Mouse (Mus musculus) myocyte (in vitro differentiated cells): ENCODE measurements at regions not wholly inside any gene's neighbourhood (a gene's known extent, or its start where the extent isn't known, plus 50 kb on each side); places are given as distances from the start of the nearest gene placed in this dataset.

Experiments
- H3K27me3 ChIP-seq: one replicate; pipeline ENCODE4 v1.6.1; 2011; ENCODE audit not compliant: control insufficient read depth, insufficient read depth, insufficient read length
- H3K36me3 ChIP-seq: one replicate; pipeline ENCODE4 v1.6.1; 2011; ENCODE audit not compliant: control insufficient read depth, insufficient read depth
- H3K4me2 ChIP-seq: one replicate; pipeline ENCODE4 v1.6.1; 2011; ENCODE audit warnings: low read depth, control low read depth
- H3K4me3 ChIP-seq: one replicate; pipeline ENCODE4 v1.5.1; 2011; ENCODE audit warnings: mild to moderate bottlenecking, control low read depth, moderate library complexity
- H3K79me2 ChIP-seq: one replicate; pipeline ENCODE4 v1.6.1; 2011; ENCODE audit not compliant: control insufficient read depth, insufficient read depth
- H3ac ChIP-seq: one replicate; pipeline ENCODE4 v1.6.1; 2011; ENCODE audit not compliant: control insufficient read depth, insufficient read length
- CEBPB ChIP-seq: IDR thresholded peaks from 2 replicates; pipeline ENCODE4 v1.6.1; 2011; ENCODE audit warnings: mild to moderate bottlenecking, moderate library complexity; ENCODE audit not compliant: poor library complexity, insufficient read depth, severe bottlenecking
- E2F4 ChIP-seq: IDR thresholded peaks from one replicate; pipeline ENCODE4 v1.6.1; 2011; ENCODE audit warnings: mild to moderate bottlenecking, control low read depth, moderate library complexity; ENCODE audit not compliant: insufficient read depth
- MAX ChIP-seq: IDR thresholded peaks from one replicate; pipeline ENCODE4 v1.6.1; 2011; ENCODE audit warnings: low read depth, mild to moderate bottlenecking, control low read depth
- MYOD1 ChIP-seq, 3 experiments: IDR thresholded peaks; one replicate each; pipeline ENCODE4 v1.6.1; 2011; ENCODE audit warnings: control low read depth in 2 of 3, low read depth in 2 of 3, mild to moderate bottlenecking in 2 of 3, moderate library complexity in 1 of 3; ENCODE audit not compliant: insufficient read length in 2 of 3, control insufficient read depth in 1 of 3
- MYOG ChIP-seq, 3 experiments: IDR thresholded peaks; one replicate each; pipeline ENCODE4 v1.6.1; 2011; ENCODE audit warnings: control low read depth in 2 of 3, low read depth in 2 of 3, mild to moderate bottlenecking in 2 of 3; ENCODE audit not compliant: insufficient read length in 2 of 3, control insufficient read depth in 1 of 3, insufficient read depth in 1 of 3
- POLR2A ChIP-seq: IDR thresholded peaks from one replicate; pipeline ENCODE4 v1.6.1; 2011; ENCODE audit warnings: low read depth, mild to moderate bottlenecking, control low read depth, moderate library complexity; ENCODE audit not compliant: insufficient read length
- POLR2AphosphoS2 ChIP-seq: IDR thresholded peaks from one replicate; pipeline ENCODE4 v1.6.1; 2011; ENCODE audit warnings: low read depth, control low read depth; ENCODE audit not compliant: insufficient read length
- REST ChIP-seq: IDR thresholded peaks from one replicate; pipeline ENCODE4 v1.6.1; 2011; ENCODE audit warnings: mild to moderate bottlenecking, control low read depth, moderate library complexity; ENCODE audit not compliant: insufficient read depth, insufficient read length
- SRF ChIP-seq: IDR thresholded peaks from one replicate; pipeline ENCODE4 v1.6.1; 2011; ENCODE audit warnings: low read depth; ENCODE audit not compliant: control insufficient read depth, insufficient read length
- TCF12 ChIP-seq: IDR thresholded peaks from one replicate; pipeline ENCODE4 v1.6.1; 2011; ENCODE audit warnings: mild to moderate bottlenecking, control low read depth; ENCODE audit not compliant: poor library complexity, insufficient read depth, severe bottlenecking
- TCF3 ChIP-seq: IDR thresholded peaks from one replicate; pipeline ENCODE4 v1.6.1; 2011; ENCODE audit warnings: low read depth, control low read depth; ENCODE audit not compliant: insufficient read length
- USF1 ChIP-seq: IDR thresholded peaks from one replicate; pipeline ENCODE4 v1.6.1; 2011; ENCODE audit warnings: low read depth, mild to moderate bottlenecking, control low read depth, moderate library complexity

DNA sequence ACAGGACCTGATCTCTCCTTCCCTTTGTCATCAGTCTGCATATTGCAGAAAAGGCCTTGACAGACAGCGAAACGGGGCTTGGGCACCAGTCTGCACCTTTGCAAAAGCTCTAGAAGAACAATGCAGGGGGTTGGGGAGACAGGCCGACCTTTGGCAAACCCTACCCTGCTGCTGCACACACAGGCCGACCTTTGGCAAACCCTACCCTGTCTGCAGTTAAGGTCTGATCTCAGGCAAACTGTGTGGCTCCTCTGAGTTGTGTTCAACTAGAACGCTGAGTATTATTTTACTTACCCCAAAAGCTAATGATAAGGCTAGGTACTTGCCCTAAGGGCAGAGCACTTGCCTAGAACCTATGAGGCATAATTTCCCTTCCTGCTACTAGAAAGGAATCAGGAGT lies 423.4 kb upstream of the Zfp703 start:
- TF ChIP-seq MAX: no peak
- TF ChIP-seq SRF: no peak
- TF ChIP-seq E2F4: no peak
- no peak for TF ChIP-seq MYOG (IDR thresholded peaks at IDR 0.05; ENCODE audit: control insufficient read depth in 1 of 3, insufficient read depth in 1 of 3, insufficient read length in 2 of 3, low read depth in 2 of 3)
- no peak for TF ChIP-seq REST
- no peak for TF ChIP-seq USF1
- no peak for TF ChIP-seq POLR2AphosphoS2
- no peak for TF ChIP-seq CEBPB
- no peak for TF ChIP-seq TCF3
- no peak for TF ChIP-seq TCF12
- TF ChIP-seq POLR2A: no peak
- no peak for TF ChIP-seq MYOD1 (IDR thresholded peaks at IDR 0.05; ENCODE audit: control insufficient read depth in 1 of 3, insufficient read length in 2 of 3, low read depth in 2 of 3)
- H3ac ChIP-seq: no peak overlapping the region
- no peak overlapping the region for H3K4me3 ChIP-seq
- no peaks in the 10 kb centered on the region for H3K36me3 ChIP-seq
- no peaks in the 10 kb centered on the region for H3K79me2 ChIP-seq
- peaks cover 6% of the 10 kb centered on the region for H3K27me3 ChIP-seq
- H3K4me2 ChIP-seq: no peak overlapping the region

DNA sequence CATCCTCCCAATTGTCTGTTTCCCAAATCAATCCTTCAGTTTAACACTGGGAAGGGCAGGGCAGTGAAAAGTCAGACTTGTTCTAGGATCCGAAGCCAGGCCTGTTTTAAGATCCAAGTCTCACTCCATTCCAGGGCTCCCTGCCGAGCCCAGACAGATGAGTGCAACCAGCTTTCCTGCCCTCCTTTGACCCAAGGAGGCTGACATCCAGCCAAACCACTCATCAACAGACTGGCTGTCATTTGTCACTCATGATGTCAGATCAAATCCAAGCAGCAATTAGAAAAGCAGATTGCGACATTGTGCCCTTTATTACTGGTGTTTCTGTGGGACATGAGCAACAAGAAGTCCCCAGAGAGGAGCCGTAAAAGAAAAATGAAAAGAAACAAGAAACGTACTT lies 417.9 kb upstream of the Zfp703 start:
- Histone ChIP-seq H3K4me3 (no peak overlapping the region), H3K27me3 (peaks cover 6% of the 10 kb centered on the region), H3ac (no peak overlapping the region), H3K4me2 (no peak overlapping the region), H3K79me2 (no peaks in the 10 kb centered on the region), H3K36me3 (no peaks in the 10 kb centered on the region)
- TF ChIP-seq MAX (no peak), USF1 (no peak), POLR2AphosphoS2 (no peak), E2F4 (no peak), CEBPB (no peak), POLR2A (no peak), REST (no peak), TCF3 (no peak), SRF (no peak), MYOD1 (IDR thresholded peaks at IDR 0.05; ENCODE audit: control insufficient read depth in 1 of 3, insufficient read length in 2 of 3, low read depth in 2 of 3) (no peak), TCF12 (no peak), MYOG (IDR thresholded peaks at IDR 0.05; ENCODE audit: control insufficient read depth in 1 of 3, insufficient read depth in 1 of 3, insufficient read length in 2 of 3, low read depth in 2 of 3) (no peak)

DNA sequence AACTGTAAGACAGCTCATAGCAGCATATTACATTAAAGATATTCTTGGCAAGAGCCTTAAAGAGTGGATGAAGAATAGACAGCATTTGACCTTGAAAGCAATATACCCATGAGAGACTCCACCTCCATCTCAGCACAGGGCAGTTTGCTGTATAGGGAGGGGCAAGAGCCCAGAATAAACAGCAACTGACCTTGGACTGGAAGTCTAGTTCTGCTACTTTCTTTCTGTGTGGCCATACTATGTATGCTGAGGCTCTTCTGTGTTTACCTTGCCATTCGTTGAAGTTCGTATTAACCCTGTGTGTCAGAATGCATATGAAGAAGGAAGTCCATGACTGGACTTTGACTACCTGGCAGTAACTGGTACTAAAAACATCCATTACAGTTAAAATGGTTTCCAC lies 414.0 kb upstream of the Zfp703 start:
- TF ChIP-seq TCF12: no peak
- no peak for TF ChIP-seq CEBPB
- no peak for TF ChIP-seq TCF3
- TF ChIP-seq USF1: no peak
- no peak for TF ChIP-seq MAX
- no peak for TF ChIP-seq MYOD1 (IDR thresholded peaks at IDR 0.05; ENCODE audit: control insufficient read depth in 1 of 3, insufficient read length in 2 of 3, low read depth in 2 of 3)
- no peak for TF ChIP-seq MYOG (IDR thresholded peaks at IDR 0.05; ENCODE audit: control insufficient read depth in 1 of 3, insufficient read depth in 1 of 3, insufficient read length in 2 of 3, low read depth in 2 of 3)
- Histone ChIP-seq H3K36me3 (no peaks in the 10 kb centered on the region), H3K4me2 (no peak overlapping the region), H3ac (no peak overlapping the region), H3K27me3 (peaks cover 7% of the 10 kb centered on the region), H3K79me2 (no peaks in the 10 kb centered on the region), H3K4me3 (no peak overlapping the region)

DNA sequence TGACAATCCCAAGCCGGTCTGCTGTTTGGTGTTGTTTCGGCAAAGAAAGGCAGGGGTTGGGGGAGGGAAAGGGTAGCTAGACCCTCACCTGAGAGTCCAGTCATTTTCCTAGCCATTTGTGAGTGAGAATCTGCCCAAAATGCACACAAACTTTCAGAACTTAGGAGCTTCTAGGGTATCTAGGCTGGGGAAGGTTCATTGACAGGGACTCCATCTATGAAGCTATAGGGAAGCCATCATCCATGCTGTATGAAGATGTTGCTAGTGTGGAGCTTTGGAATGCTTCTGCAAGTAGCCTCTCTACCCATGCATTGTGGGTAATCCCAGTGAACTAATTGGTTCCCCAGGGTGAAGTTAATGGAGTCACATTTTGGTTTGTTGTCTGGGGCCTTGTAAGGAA lies 412.9 kb upstream of the Zfp703 start:
- Histone ChIP-seq H3K79me2 (no peaks in the 10 kb centered on the region), H3K27me3 (peaks cover 16% of the 10 kb centered on the region)
- no peak for TF ChIP-seq MAX
- TF ChIP-seq CEBPB: no peak
- no peak for TF ChIP-seq USF1
- TF ChIP-seq TCF3: no peak
- no peak for TF ChIP-seq SRF
- TF ChIP-seq REST: no peak
- TF ChIP-seq E2F4: no peak
- no peak for TF ChIP-seq MYOG (IDR thresholded peaks at IDR 0.05; ENCODE audit: control insufficient read depth in 1 of 3, insufficient read depth in 1 of 3, insufficient read length in 2 of 3, low read depth in 2 of 3)
- no peak for TF ChIP-seq POLR2AphosphoS2

DNA sequence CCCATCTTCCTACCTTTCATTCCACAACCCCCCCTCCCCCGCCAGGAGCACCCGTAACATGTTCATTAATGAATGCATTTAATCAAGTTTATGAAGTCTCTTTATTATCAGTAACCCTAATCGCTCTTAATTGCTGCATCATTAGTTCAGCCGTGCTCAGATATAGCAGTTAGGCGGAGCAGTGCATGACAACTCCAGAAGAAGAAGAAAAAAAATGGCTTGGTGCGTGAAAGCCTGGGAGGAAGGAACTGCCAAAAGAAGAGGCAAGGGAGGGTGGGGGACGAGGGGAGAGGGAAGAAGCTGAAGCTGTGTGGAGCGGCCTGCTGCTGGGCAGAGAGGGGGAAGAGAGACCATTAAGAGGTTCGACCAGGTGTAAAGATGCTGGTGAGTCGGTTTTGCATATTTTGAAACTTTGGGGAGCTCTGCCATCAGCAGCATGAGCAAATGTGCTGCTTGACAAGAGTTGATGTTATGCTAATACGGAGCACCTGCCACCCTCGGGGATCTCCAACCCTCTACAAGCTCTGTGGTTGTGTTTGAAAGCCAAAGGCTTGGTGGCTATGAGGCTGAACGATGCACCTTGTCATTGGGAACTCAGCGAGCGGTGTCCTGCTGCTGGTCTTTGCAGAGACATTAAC lies 408.6 kb upstream of the Zfp703 start:
- Histone ChIP-seq H3K4me2 (no peak overlapping the region), H3K27me3 (peaks cover 18% of the 10 kb centered on the region), H3K4me3 (no peak overlapping the region), H3K36me3 (no peaks in the 10 kb centered on the region), H3ac (no peak overlapping the region), H3K79me2 (no peaks in the 10 kb centered on the region)
- TF ChIP-seq SRF (no peak), POLR2AphosphoS2 (no peak), USF1 (no peak), TCF3 (no peak), CEBPB (no peak), POLR2A (no peak), E2F4 (no peak), REST (no peak), MAX (no peak), MYOG (IDR thresholded peaks at IDR 0.05; ENCODE audit: control insufficient read depth in 1 of 3, insufficient read depth in 1 of 3, insufficient read length in 2 of 3, low read depth in 2 of 3) (no peak), TCF12 (no peak), MYOD1 (IDR thresholded peaks at IDR 0.05; ENCODE audit: control insufficient read depth in 1 of 3, insufficient read length in 2 of 3, low read depth in 2 of 3) (no peak)

More for the DNA sequence above, 412.9 kb upstream of the Zfp703 start:
- no peaks in the 10 kb centered on the region for H3K36me3 ChIP-seq
- no peak overlapping the region for H3K4me2 ChIP-seq
- no peak overlapping the region for H3ac ChIP-seq
- H3K4me3 ChIP-seq: no peak overlapping the region
